Mouse (Mus musculus): ENCODE results near the gene Rfxank. TPM values are rescaled to one million over a fixed set of nuclear protein-coding genes. Genes with fewer than 3 reads are reported as not detected.

Rfxank gene
- polyA plus RNA-seq, 1 experiment = 11.2 TPM

DNA sequence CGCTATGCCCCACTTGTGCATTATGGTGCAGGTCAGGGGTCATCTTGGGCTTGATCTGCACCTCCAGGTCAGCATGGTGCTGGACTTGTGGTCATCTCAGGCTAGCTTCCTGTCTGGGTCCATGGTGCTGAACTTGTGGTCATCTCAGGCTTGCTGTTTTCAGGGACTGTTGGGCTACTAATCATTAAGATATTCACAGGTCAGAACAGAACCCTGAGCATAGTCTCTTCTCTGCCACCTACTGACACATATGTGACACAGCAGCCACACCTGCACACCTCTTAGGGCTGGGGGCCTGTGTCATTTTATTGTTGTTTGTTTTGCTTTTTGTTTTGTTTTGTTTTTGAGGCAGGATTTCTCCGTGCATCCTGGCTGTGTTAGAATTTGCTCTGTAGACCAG, 16.1 kb downstream of the Rfxank start:
- no peak overlapping the region for H3K4me3 ChIP-seq
- H3ac ChIP-seq (ENCODE audit: control insufficient read depth, insufficient read length) = no peak overlapping the region
- no peaks in the 10 kb centered on the region for H3K36me3 ChIP-seq (ENCODE audit: control insufficient read depth, insufficient read depth)
- TF ChIP-seq MAX (IDR thresholded peaks at IDR 0.05; ENCODE audit: low read depth) = no peak
- TF ChIP-seq E2F4 (IDR thresholded peaks at IDR 0.05; ENCODE audit: insufficient read depth) = no peak
- no peak for TF ChIP-seq TCF3 (IDR thresholded peaks at IDR 0.05; ENCODE audit: insufficient read length, low read depth)
- TF ChIP-seq TCF12 (IDR thresholded peaks at IDR 0.05; ENCODE audit: insufficient read depth, poor library complexity, severe bottlenecking) = no peak
- TF ChIP-seq MYOG (IDR thresholded peaks at IDR 0.05; ENCODE audit: control insufficient read depth in 1 of 3, insufficient read depth in 1 of 3, insufficient read length in 2 of 3, low read depth in 2 of 3) = no peak
- peak; percentile 45 for TF ChIP-seq REST (IDR thresholded peaks at IDR 0.05; ENCODE audit: insufficient read depth, insufficient read length)
- no peak for TF ChIP-seq POLR2AphosphoS2 (IDR thresholded peaks at IDR 0.05; ENCODE audit: insufficient read length, low read depth)
- no peak for TF ChIP-seq CEBPB (IDR thresholded peaks at IDR 0.05; ENCODE audit: insufficient read depth, poor library complexity, severe bottlenecking)
- no peak for TF ChIP-seq POLR2A (IDR thresholded peaks at IDR 0.05; ENCODE audit: insufficient read length, low read depth)
- no peaks in the 10 kb centered on the region for H3K79me2 ChIP-seq (ENCODE audit: control insufficient read depth, insufficient read depth)
- H3K4me2 ChIP-seq (ENCODE audit: low read depth) = no peak overlapping the region
- H3K27me3 ChIP-seq (ENCODE audit: control insufficient read depth, insufficient read depth, insufficient read length) = peaks cover 57% of the 10 kb centered on the region

DNA sequence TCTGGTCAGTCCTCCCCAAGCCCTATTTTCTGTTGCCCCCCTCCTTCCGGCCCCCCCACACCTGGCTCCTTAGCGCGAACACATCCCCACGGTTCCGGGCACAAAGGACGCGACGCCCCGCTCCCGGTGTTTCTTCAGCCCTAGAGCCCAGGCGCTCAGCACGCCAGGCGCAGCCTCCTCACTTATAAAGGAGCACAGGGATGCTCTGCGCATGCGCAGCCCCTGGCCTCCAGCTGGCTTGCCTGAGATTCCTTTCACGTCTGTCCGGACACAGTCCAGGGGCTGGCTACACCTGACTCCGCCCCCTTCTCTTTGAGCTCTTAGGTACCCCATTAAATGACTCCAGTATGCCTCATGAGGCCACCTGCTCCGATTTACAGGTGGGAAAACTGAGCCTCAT, 18.3 kb downstream of the Rfxank start, which contains the start of gene Ncan:
Gene Ncan (minus strand): TSS at position 207 of the 400 bp plus-strand sequence.
- no peaks in the 10 kb centered on the region for H3K36me3 ChIP-seq (ENCODE audit: control insufficient read depth, insufficient read depth)
- no peak within 1 kb of the TSS for H3K4me2 ChIP-seq (ENCODE audit: low read depth)
- H3ac ChIP-seq (ENCODE audit: control insufficient read depth, insufficient read length) = no peak within 1 kb of the TSS

DNA sequence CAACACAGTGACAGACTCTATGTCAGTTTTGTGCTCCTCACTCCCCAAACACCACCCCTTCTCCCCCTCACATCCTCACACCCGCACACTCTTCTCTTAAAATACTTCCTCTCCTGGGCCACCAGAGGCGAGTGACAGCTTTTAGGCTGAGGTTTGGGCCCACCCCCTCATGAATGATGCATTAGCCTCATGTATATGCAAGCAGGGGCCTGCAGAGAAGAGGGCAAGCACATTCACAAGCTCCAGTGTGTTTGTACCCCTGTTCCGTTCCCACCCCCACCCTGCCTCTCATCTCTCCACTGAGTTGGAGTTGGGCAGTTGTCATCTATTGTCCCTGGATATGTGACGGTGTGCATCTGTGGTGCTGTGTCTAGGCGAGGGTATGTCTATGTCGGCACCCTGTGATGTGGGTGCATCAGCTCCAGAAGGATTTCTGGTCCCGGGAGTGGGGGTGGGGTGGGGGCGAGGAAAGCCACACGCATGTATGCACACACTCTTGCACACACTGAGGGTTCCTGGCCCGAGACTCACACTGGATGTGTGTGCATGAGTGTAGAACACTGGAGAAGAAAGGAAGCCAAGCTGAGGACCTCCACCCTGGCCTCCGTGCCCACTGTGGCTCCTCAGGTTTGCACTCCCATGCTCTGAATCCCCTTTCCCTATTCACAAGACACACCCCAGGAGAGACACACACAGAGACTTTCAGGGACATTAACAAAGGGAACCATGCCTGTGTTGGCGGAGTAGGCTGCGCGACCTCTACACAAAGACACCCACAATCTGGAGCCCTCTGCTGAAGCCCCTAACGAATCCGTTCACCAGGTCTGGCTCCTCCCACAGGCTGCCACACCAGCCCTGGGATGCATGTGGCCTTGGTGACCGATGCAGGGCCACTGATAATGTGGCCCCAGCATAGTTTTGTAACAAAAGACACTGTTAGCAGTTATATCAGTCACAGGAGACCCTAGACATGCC, 19.9 kb downstream of the Rfxank start:
- Histone ChIP-seq H3K36me3 (ENCODE audit: control insufficient read depth, insufficient read depth) (no peaks in the 10 kb centered on the region), H3K4me3 (no peak overlapping the region), H3K27me3 (ENCODE audit: control insufficient read depth, insufficient read depth, insufficient read length) (peaks cover 72% of the 10 kb centered on the region), H3ac (ENCODE audit: control insufficient read depth, insufficient read length) (no peak overlapping the region), H3K4me2 (ENCODE audit: low read depth) (no peak overlapping the region), H3K79me2 (ENCODE audit: control insufficient read depth, insufficient read depth) (no peaks in the 10 kb centered on the region)
- no peak for TF ChIP-seq REST (IDR thresholded peaks at IDR 0.05; ENCODE audit: insufficient read depth, insufficient read length)
- no peak for TF ChIP-seq MYOD1 (IDR thresholded peaks at IDR 0.05; ENCODE audit: control insufficient read depth in 1 of 3, insufficient read length in 2 of 3, low read depth in 2 of 3)
- no peak for TF ChIP-seq TCF12 (IDR thresholded peaks at IDR 0.05; ENCODE audit: insufficient read depth, poor library complexity, severe bottlenecking)
- no peak for TF ChIP-seq TCF3 (IDR thresholded peaks at IDR 0.05; ENCODE audit: insufficient read length, low read depth)
- TF ChIP-seq POLR2AphosphoS2 (IDR thresholded peaks at IDR 0.05; ENCODE audit: insufficient read length, low read depth) = no peak
- no peak for TF ChIP-seq POLR2A (IDR thresholded peaks at IDR 0.05; ENCODE audit: insufficient read length, low read depth)
- TF ChIP-seq SRF (IDR thresholded peaks at IDR 0.05; ENCODE audit: control insufficient read depth, insufficient read length, low read depth) = no peak
- no peak for TF ChIP-seq E2F4 (IDR thresholded peaks at IDR 0.05; ENCODE audit: insufficient read depth)
- TF ChIP-seq USF1 (IDR thresholded peaks at IDR 0.05; ENCODE audit: low read depth) = no peak
- TF ChIP-seq CEBPB (IDR thresholded peaks at IDR 0.05; ENCODE audit: insufficient read depth, poor library complexity, severe bottlenecking) = no peak
- TF ChIP-seq MYOG (IDR thresholded peaks at IDR 0.05; ENCODE audit: control insufficient read depth in 1 of 3, insufficient read depth in 1 of 3, insufficient read length in 2 of 3, low read depth in 2 of 3) = no peak
- no peak for TF ChIP-seq MAX (IDR thresholded peaks at IDR 0.05; ENCODE audit: low read depth)

More for the DNA sequence above, 18.3 kb downstream of the Rfxank start, which contains the start of gene Ncan:
- no peak within 1 kb of the TSS for H3K4me3 ChIP-seq
- H3K27me3 ChIP-seq (ENCODE audit: control insufficient read depth, insufficient read depth, insufficient read length) = peaks cover 71% of the 10 kb centered on the region
- no peak for TF ChIP-seq REST (IDR thresholded peaks at IDR 0.05; ENCODE audit: insufficient read depth, insufficient read length)
- TF ChIP-seq MYOD1 (IDR thresholded peaks at IDR 0.05; ENCODE audit: control insufficient read depth in 1 of 3, insufficient read length in 2 of 3, low read depth in 2 of 3) = no peak
- TF ChIP-seq TCF3 (IDR thresholded peaks at IDR 0.05; ENCODE audit: insufficient read length, low read depth) = no peak
- TF ChIP-seq TCF12 (IDR thresholded peaks at IDR 0.05; ENCODE audit: insufficient read depth, poor library complexity, severe bottlenecking) = no peak
- TF ChIP-seq USF1 (IDR thresholded peaks at IDR 0.05; ENCODE audit: low read depth) = no peak
- TF ChIP-seq POLR2AphosphoS2 (IDR thresholded peaks at IDR 0.05; ENCODE audit: insufficient read length, low read depth) = no peak
- no peak for TF ChIP-seq POLR2A (IDR thresholded peaks at IDR 0.05; ENCODE audit: insufficient read length, low read depth)
- TF ChIP-seq MYOG (IDR thresholded peaks at IDR 0.05; ENCODE audit: control insufficient read depth in 1 of 3, insufficient read depth in 1 of 3, insufficient read length in 2 of 3, low read depth in 2 of 3) = no peak
- H3K79me2 ChIP-seq (ENCODE audit: control insufficient read depth, insufficient read depth) = no peaks in the 10 kb centered on the region

DNA sequence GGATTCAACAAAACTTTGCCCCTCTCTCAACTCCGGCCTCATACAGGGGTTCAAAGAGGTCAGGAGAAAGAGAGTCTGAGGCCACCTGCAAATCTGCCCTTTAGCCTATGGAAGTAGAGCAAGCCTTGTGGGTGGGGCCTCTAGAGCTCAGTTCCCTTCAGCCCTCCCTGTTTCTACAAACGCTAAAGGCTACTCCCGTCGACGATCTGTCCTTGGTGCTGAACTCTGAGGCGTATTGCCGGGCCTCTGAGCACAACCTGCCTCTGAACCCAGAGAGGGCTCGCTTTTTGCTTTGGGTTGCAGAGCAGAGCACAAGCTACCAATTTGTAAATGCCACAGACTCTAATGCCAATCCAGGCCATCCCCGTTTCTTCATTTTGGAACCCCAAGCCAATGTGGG, 21.3 kb downstream of the Rfxank start:
- no peaks in the 10 kb centered on the region for H3K36me3 ChIP-seq (ENCODE audit: control insufficient read depth, insufficient read depth)
- peaks cover 76% of the 10 kb centered on the region for H3K27me3 ChIP-seq (ENCODE audit: control insufficient read depth, insufficient read depth, insufficient read length)
- no peak for TF ChIP-seq TCF3 (IDR thresholded peaks at IDR 0.05; ENCODE audit: insufficient read length, low read depth)
- TF ChIP-seq REST (IDR thresholded peaks at IDR 0.05; ENCODE audit: insufficient read depth, insufficient read length) = peak; percentile 3
- no peak overlapping the region for H3ac ChIP-seq (ENCODE audit: control insufficient read depth, insufficient read length)
- H3K79me2 ChIP-seq (ENCODE audit: control insufficient read depth, insufficient read depth) = no peaks in the 10 kb centered on the region
- no peak overlapping the region for H3K4me3 ChIP-seq
- H3K4me2 ChIP-seq (ENCODE audit: low read depth) = no peak overlapping the region

DNA sequence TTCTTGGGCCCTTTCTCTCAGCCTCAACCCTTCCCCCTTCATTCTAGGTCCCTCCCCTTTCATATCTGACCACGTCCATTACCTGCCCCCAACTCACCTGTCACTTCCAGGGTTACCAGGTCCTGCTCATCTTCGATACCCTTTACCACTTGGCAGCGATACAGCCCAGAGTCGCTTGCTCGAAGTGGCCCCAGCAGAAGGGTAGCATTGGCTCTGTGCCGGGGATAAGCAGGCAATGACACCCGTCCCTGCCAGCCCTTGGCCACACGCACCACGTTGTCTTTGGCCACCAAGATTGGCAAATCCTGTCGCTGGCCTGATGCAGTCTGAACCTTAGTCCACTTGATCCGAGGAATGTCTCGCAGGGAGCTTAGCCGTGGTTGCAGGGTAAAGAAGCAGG, 24.1 kb downstream of the Rfxank start:
- Histone ChIP-seq H3K36me3 (ENCODE audit: control insufficient read depth, insufficient read depth) (no peaks in the 10 kb centered on the region), H3K4me2 (ENCODE audit: low read depth) (no peak overlapping the region), H3K79me2 (ENCODE audit: control insufficient read depth, insufficient read depth) (no peaks in the 10 kb centered on the region), H3K4me3 (no peak overlapping the region), H3ac (ENCODE audit: control insufficient read depth, insufficient read length) (no peak overlapping the region), H3K27me3 (ENCODE audit: control insufficient read depth, insufficient read depth, insufficient read length) (peaks cover 88% of the 10 kb centered on the region)
- TF ChIP-seq MAX (IDR thresholded peaks at IDR 0.05; ENCODE audit: low read depth) (no peak), TCF12 (IDR thresholded peaks at IDR 0.05; ENCODE audit: insufficient read depth, poor library complexity, severe bottlenecking) (no peak), MYOD1 (IDR thresholded peaks at IDR 0.05; ENCODE audit: control insufficient read depth in 1 of 3, insufficient read length in 2 of 3, low read depth in 2 of 3) (no peak), POLR2AphosphoS2 (IDR thresholded peaks at IDR 0.05; ENCODE audit: insufficient read length, low read depth) (no peak), REST (IDR thresholded peaks at IDR 0.05; ENCODE audit: insufficient read depth, insufficient read length) (no peak), TCF3 (IDR thresholded peaks at IDR 0.05; ENCODE audit: insufficient read length, low read depth) (no peak), MYOG (IDR thresholded peaks at IDR 0.05; ENCODE audit: control insufficient read depth in 1 of 3, insufficient read depth in 1 of 3, insufficient read length in 2 of 3, low read depth in 2 of 3) (no peak), POLR2A (IDR thresholded peaks at IDR 0.05; ENCODE audit: insufficient read length, low read depth) (no peak), CEBPB (IDR thresholded peaks at IDR 0.05; ENCODE audit: insufficient read depth, poor library complexity, severe bottlenecking) (no peak), E2F4 (IDR thresholded peaks at IDR 0.05; ENCODE audit: insufficient read depth) (no peak), USF1 (IDR thresholded peaks at IDR 0.05; ENCODE audit: low read depth) (no peak), SRF (IDR thresholded peaks at IDR 0.05; ENCODE audit: control insufficient read depth, insufficient read length, low read depth) (no peak)

Data from myocyte (in vitro differentiated cells).